7 mouse cellular contexts compared by ENCODE assay signal in the genomic region with DNA sequence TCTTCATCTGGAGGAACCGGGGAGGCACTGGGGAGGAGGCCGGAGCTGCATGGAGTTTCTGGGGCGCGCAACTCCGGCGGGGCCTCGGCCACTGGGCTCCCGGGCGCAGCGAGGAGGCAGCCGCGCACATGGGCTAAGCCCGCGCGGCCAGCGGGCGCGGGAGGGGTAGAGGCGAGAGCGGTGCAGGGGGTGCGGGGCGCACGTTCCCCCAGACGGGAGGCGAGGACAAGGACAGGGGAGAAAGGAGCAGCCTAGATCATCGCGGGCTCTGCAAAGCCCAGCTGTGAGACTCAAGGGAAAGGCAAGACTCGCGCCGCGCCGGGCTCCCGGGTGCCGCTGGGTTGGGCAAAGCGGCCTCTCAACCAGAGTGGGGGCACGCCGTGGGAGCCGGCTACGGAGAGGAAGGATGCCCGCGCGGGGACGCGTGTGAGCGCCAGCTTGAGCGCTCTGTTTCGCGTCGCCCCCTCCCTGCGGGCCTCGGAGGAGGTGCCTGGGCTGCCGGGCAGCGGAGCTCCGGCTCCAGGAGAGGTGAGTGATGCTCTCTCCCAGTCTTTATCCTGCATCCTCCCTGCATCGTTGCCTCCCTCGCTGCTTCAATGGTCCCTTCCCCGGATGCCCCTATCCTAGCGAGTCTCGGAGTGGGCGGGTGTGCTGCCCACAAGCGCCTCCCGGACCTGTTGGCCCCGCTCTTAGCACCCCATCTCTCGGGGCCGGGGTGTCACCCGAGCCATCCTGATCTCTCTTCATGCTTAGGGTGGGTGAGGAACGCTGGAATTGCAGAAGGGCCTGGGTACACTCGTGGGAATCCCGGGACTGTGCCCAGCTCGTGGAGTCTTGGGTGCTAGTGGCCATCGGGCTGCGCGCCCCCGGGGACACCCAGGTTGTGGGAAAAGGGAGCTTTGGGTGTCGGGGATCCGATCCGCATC.
DNase-seq lines count a peak whose midpoint lies in the region; ATAC-seq and TF ChIP-seq lines count a peak whose summit lies in the region.

No protein-coding gene starts in this region.

- DNase-seq in Muller cell, postnatal 12 days (ENCODE audit: inconsistent ontology term), result peak; percentile 24
- DNase-seq in embryonic facial prominence, embryonic 10.5 days (ENCODE audit: low spot score), result peak; percentile 59
- DNase-seq in midbrain, embryonic 10.5 days (ENCODE audit: low spot score), result peak; percentile 57
- DNase-seq in ovary, postnatal 14 days (ENCODE audit: low spot score), result no peak
- no peak for DNase-seq in thymus, adult 2 months

- H3K4me2 ChIP-seq in intestine, embryonic 15.5 days (replicated peaks), result peak overlapping the region; percentile 78

- H3K9me3 ChIP-seq in ES-Bruce4 (replicated peaks; ENCODE audit: control insufficient read depth, insufficient read depth, low read length, poor library complexity, severe bottlenecking), result no peaks in the 10 kb centered on the region
- H3K9me3 ChIP-seq in embryonic facial prominence, embryonic 10.5 days, result no peaks in the 10 kb centered on the region
- H3K9me3 ChIP-seq in intestine, embryonic 15.5 days, result no peaks in the 10 kb centered on the region
- no peaks in the 10 kb centered on the region for H3K9me3 ChIP-seq in midbrain, embryonic 10.5 days (replicated peaks)

- WGBS in embryonic facial prominence, embryonic 10.5 days, result under 1% methylated on average over 77 of the region's 77 CpGs
- 1% methylated on average over 77 of the region's 77 CpGs for WGBS in intestine, embryonic 15.5 days
- WGBS in midbrain, embryonic 10.5 days, result under 1% methylated on average over 75 of the region's 77 CpGs
- WGBS in thymus, adult 2 months, result 7% methylated on average over 77 of the region's 77 CpGs

- TF ChIP-seq POLR2A in ES-Bruce4 (IDR thresholded peaks at IDR 0.05; ENCODE audit: insufficient read depth, low read length), result no peak
- no peak for TF ChIP-seq POLR2A in thymus, adult 2 months (IDR thresholded peaks at IDR 0.05; ENCODE audit: control insufficient read depth, extremely low read depth, insufficient read depth, low read length, poor library complexity)

- ATAC-seq in intestine, embryonic 15.5 days, result peak; percentile 12; the same call in 1 of the 2 replicates

- no peak for TF ChIP-seq EP300 in ES-Bruce4 (IDR thresholded peaks at IDR 0.05; ENCODE audit: insufficient read depth, low read depth, low read length)

- H3K4me1 ChIP-seq in ES-Bruce4 (ENCODE audit: control insufficient read depth, insufficient read depth, low read length), result no peaks in the 10 kb centered on the region
- peaks cover 21% of the 10 kb centered on the region for H3K4me1 ChIP-seq in embryonic facial prominence, embryonic 10.5 days
- peaks cover 11% of the 10 kb centered on the region; the same call in 1 of the 2 replicates for H3K4me1 ChIP-seq in intestine, embryonic 15.5 days (replicated peaks)
- peaks cover 23% of the 10 kb centered on the region for H3K4me1 ChIP-seq in midbrain, embryonic 10.5 days
- H3K4me1 ChIP-seq in thymus, adult 2 months (replicated peaks; ENCODE audit: control insufficient read depth, insufficient read depth, low read length), result no peaks in the 10 kb centered on the region

- H3K27ac ChIP-seq in ES-Bruce4 (ENCODE audit: insufficient read depth, low read length), result no peak overlapping the region
- peak overlapping the region; percentile 57 for H3K27ac ChIP-seq in embryonic facial prominence, embryonic 10.5 days (replicated peaks)
- H3K27ac ChIP-seq in intestine, embryonic 15.5 days, result no peak overlapping the region
- H3K27ac ChIP-seq in midbrain, embryonic 10.5 days (replicated peaks), result peak overlapping the region; percentile 72
- H3K27ac ChIP-seq in thymus, adult 2 months (ENCODE audit: control insufficient read depth, insufficient read depth, low read length), result no peak overlapping the region

- TF ChIP-seq CTCF in ES-Bruce4 (IDR thresholded peaks at IDR 0.05; ENCODE audit: low read depth, low read length), result no peak
- TF ChIP-seq CTCF in thymus, adult 2 months (IDR thresholded peaks at IDR 0.05; ENCODE audit: borderline replicate concordance, control insufficient read depth, extremely low read depth, insufficient read depth, low read length, poor library complexity), result no peak

- no peaks in the 10 kb centered on the region for H3K36me3 ChIP-seq in ES-Bruce4 (ENCODE audit: control insufficient read depth, insufficient read depth, low read length, poor library complexity, severe bottlenecking)
- no peaks in the 10 kb centered on the region for H3K36me3 ChIP-seq in embryonic facial prominence, embryonic 10.5 days (replicated peaks)
- H3K36me3 ChIP-seq in intestine, embryonic 15.5 days, result no peaks in the 10 kb centered on the region
- H3K36me3 ChIP-seq in midbrain, embryonic 10.5 days, result no peaks in the 10 kb centered on the region
- H3K36me3 ChIP-seq in thymus, adult 2 months (ENCODE audit: control insufficient read depth, insufficient read depth, low read length), result no peaks in the 10 kb centered on the region

- H3K9ac ChIP-seq in ES-Bruce4 (ENCODE audit: low read depth, poor library complexity, severe bottlenecking), result peak overlapping the region; percentile 16
- H3K9ac ChIP-seq in intestine, embryonic 15.5 days, result peak overlapping the region; percentile 26; the same call in 1 of the 2 replicates

- peaks cover 16% of the 10 kb centered on the region for H3K27me3 ChIP-seq in ES-Bruce4 (ENCODE audit: control insufficient read depth, insufficient read depth, low read length, poor library complexity, severe bottlenecking)
- H3K27me3 ChIP-seq in embryonic facial prominence, embryonic 10.5 days (replicated peaks; ENCODE audit: low read depth, poor library complexity, severe bottlenecking), result peaks cover 83% of the 10 kb centered on the region
- peaks cover 51% of the 10 kb centered on the region for H3K27me3 ChIP-seq in intestine, embryonic 15.5 days (replicated peaks)
- H3K27me3 ChIP-seq in midbrain, embryonic 10.5 days (ENCODE audit: low read depth, poor library complexity, severe bottlenecking), result peaks cover 64% of the 10 kb centered on the region
- H3K27me3 ChIP-seq in thymus, adult 2 months (ENCODE audit: control insufficient read depth, insufficient read depth, low read length), result no peaks in the 10 kb centered on the region

- peak overlapping the region; percentile 32 for H3K4me3 ChIP-seq in ES-Bruce4 (ENCODE audit: low read depth, low read length)
- peak overlapping the region; percentile 69 for H3K4me3 ChIP-seq in embryonic facial prominence, embryonic 10.5 days
- peak overlapping the region; percentile 37 for H3K4me3 ChIP-seq in intestine, embryonic 15.5 days (replicated peaks)
- peak overlapping the region; percentile 73 for H3K4me3 ChIP-seq in midbrain, embryonic 10.5 days
- H3K4me3 ChIP-seq in thymus, adult 2 months (ENCODE audit: control insufficient read depth, insufficient read depth, low read length), result no peak overlapping the region

Comparison
In these comparisons a context has a peak if more than half of its experiments do, and no peak if none do; other contexts are left out.
1. H3K27ac ChIP-seq: peak in embryonic facial prominence, embryonic 10.5 days (single experiment) and midbrain, embryonic 10.5 days (single experiment); none in ES-Bruce4 (single experiment), intestine, embryonic 15.5 days (single experiment) and thymus, adult 2 months (single experiment).
2. DNase-seq: peak in Muller cell, postnatal 12 days (single experiment), embryonic facial prominence, embryonic 10.5 days (single experiment) and midbrain, embryonic 10.5 days (single experiment); none in ovary, postnatal 14 days (single experiment) and thymus, adult 2 months (single experiment).